ENCODE assay signal across 8 mouse cellular contexts in genomic region chr7:30421890-30422435, GRCm38 (mm10). TPM values are rescaled to one million over a fixed set of nuclear protein-coding genes. Genes with fewer than 3 reads are reported as not detected.
DNase-seq lines count a peak whose midpoint lies in the region; ATAC-seq and TF ChIP-seq lines count a peak whose summit lies in the region.

No protein-coding gene starts in this region.

- no peak for TF ChIP-seq POLR2A in testis, adult 2 months (IDR thresholded peaks at IDR 0.05; ENCODE audit: control insufficient read depth, low read depth, low read length)

- H3K4me1 ChIP-seq in G1E (ENCODE audit: insufficient read depth, low read depth, low read length) = peaks cover 39% of the 10 kb centered on the region
- peaks cover 20% of the 10 kb centered on the region for H3K4me1 ChIP-seq in forebrain, embryonic 15.5 days
- H3K4me1 ChIP-seq in neural tube, embryonic 14.5 days (ENCODE audit: control insufficient read depth, insufficient read depth, low read length) = 0 out of 2 replicates have a peak, but pooled peaks cover 3% of the 10 kb centered on the region
- H3K4me1 ChIP-seq in testis, adult 2 months (ENCODE audit: control insufficient read depth, insufficient read depth, low read length) = peaks cover 19% of the 10 kb centered on the region

- intact Hi-C loops in heart, postnatal 36 days (cut with DNase I) = no loop called here

- H3K9me3 ChIP-seq in G1E (replicated peaks) = no peaks in the 10 kb centered on the region
- no peaks in the 10 kb centered on the region for H3K9me3 ChIP-seq in forebrain, embryonic 15.5 days
- H3K9me3 ChIP-seq in neural tube, embryonic 14.5 days (ENCODE audit: control insufficient read depth, low read length) = no peaks in the 10 kb centered on the region

- peak overlapping the region; percentile 62 for H3K27ac ChIP-seq in forebrain, embryonic 15.5 days (replicated peaks)
- H3K27ac ChIP-seq in neural tube, embryonic 14.5 days (ENCODE audit: low read depth, low read length) = no peak overlapping the region
- 0 out of 2 replicates have a peak overlapping the region, but pooled peaks have one; percentile 33 for H3K27ac ChIP-seq in testis, adult 2 months (ENCODE audit: control insufficient read depth, insufficient read depth, low read depth, low read length)

- peak overlapping the region; percentile 62 for H3K9ac ChIP-seq in forebrain, embryonic 15.5 days (replicated peaks)
- peak overlapping the region; percentile 63 for H3K9ac ChIP-seq in neural tube, embryonic 14.5 days (replicated peaks; ENCODE audit: low read depth, low read length)

- no peak for ATAC-seq in G1E (ENCODE audit: extremely low read depth, insufficient number of reproducible peaks, low FRiP score, poor library complexity, severe bottlenecking)
- ATAC-seq in forebrain, embryonic 15.5 days (replicated peaks) = peak; percentile 89
- ATAC-seq in neural tube, embryonic 14.5 days (ENCODE audit: low read depth) = peak; percentile 89

- 0 out of 2 replicates have a peak, but pooled peaks cover 2% of the 10 kb centered on the region for H3K27me3 ChIP-seq in G1E (ENCODE audit: insufficient read depth, low read length)
- no peaks in the 10 kb centered on the region for H3K27me3 ChIP-seq in forebrain, embryonic 15.5 days
- no peaks in the 10 kb centered on the region for H3K27me3 ChIP-seq in neural tube, embryonic 14.5 days (ENCODE audit: control insufficient read depth, insufficient read depth, low read length)
- no peaks in the 10 kb centered on the region for H3K27me3 ChIP-seq in testis, adult 2 months (ENCODE audit: control insufficient read depth, insufficient read depth, low read length)

- H3K36me3 ChIP-seq in G1E (replicated peaks) = peaks cover 34% of the 10 kb centered on the region
- H3K36me3 ChIP-seq in forebrain, embryonic 15.5 days = peaks cover 12% of the 10 kb centered on the region; the same call in 1 of the 2 replicates
- H3K36me3 ChIP-seq in neural tube, embryonic 14.5 days (ENCODE audit: control insufficient read depth, insufficient read depth, low read length) = no peaks in the 10 kb centered on the region
- H3K36me3 ChIP-seq in testis, adult 2 months (ENCODE audit: control insufficient read depth, insufficient read depth, low read length) = no peaks in the 10 kb centered on the region

- WGBS in forebrain, embryonic 15.5 days = under 1% methylated on average over 45 of the region's 45 CpGs
- under 1% methylated on average over 45 of the region's 45 CpGs for WGBS in neural tube, embryonic 14.5 days

- no peak for DNase-seq in G1E (ENCODE audit: low spot score)
- peak; percentile 92 for DNase-seq in cerebellum, adult 11-12 months
- DNase-seq in heart, postnatal 36 days = peak; percentile 75 to 83
- peak; percentile 89 to 95 for DNase-seq in layer of hippocampus, adult 18-20 months (ENCODE audit: low spot score in 2 of 2)
- peak; percentile 89 to 90 for DNase-seq in lung, adult 18-20 months

- TF ChIP-seq CTCF in G1E (IDR thresholded peaks at IDR 0.05; ENCODE audit: low read depth, low read length) = no peak
- no peak for TF ChIP-seq CTCF in testis, adult 2 months (IDR thresholded peaks at IDR 0.05; ENCODE audit: control insufficient read depth, insufficient read depth, insufficient replicate concordance, low read depth, low read length)

- H3K4me3 ChIP-seq in G1E (ENCODE audit: low read depth, low read length) = peak overlapping the region; percentile 70
- peak overlapping the region; percentile 53 for H3K4me3 ChIP-seq in forebrain, embryonic 15.5 days
- peak overlapping the region; percentile 55 for H3K4me3 ChIP-seq in neural tube, embryonic 14.5 days (ENCODE audit: low read depth, low read length)
- peak overlapping the region; percentile 38 for H3K4me3 ChIP-seq in testis, adult 2 months (ENCODE audit: control insufficient read depth, low read depth, low read length)

- peak overlapping the region; percentile 94 for H3K4me2 ChIP-seq in forebrain, embryonic 15.5 days (replicated peaks)
- H3K4me2 ChIP-seq in neural tube, embryonic 14.5 days (ENCODE audit: low read depth, low read length) = peak overlapping the region; percentile 85

RNA-seq across cellular contexts. Expression of gene Nfkbid, which starts 0.4 kb away (rescaled TPM):
- 3.0 and 4.5 TPM in 2 replicates for total RNA-seq in G1E (2014; fragmentation: Nextera tagmentation)
- total RNA-seq in G1E (2017) = 0.98 and 2.1 TPM in 2 replicates
- polyA plus RNA-seq in G1E (2012) = 4.8 TPM in 2 replicates
- 1.9 TPM in 2 replicates for polyA plus RNA-seq in forebrain, embryonic 15.5 days (2015; fragmentation: Nextera tagmentation; extraction: Ambion mirVana)
- total RNA-seq in heart, postnatal 36 days (2021) = under 1 TPM; 0.27 to 0.28 TPM
- total RNA-seq in layer of hippocampus, adult 18-20 months (2021) = 1 to 10 TPM; 3.0 to 4.2 TPM
- 2.5 and 3.1 TPM in 2 replicates for polyA plus RNA-seq in neural tube, embryonic 14.5 days (2014; fragmentation: Nextera tagmentation; extraction: Ambion mirVana)
- 0.36 and 0.52 TPM in 2 replicates for polyA plus RNA-seq in testis, adult 2 months (2012; rRNA removed)

RNA-seq across cellular contexts. Expression of gene Hcst, which starts 2.3 kb away (rescaled TPM):
- total RNA-seq in G1E (2014; fragmentation: Nextera tagmentation) = not detected in 2 replicates
- total RNA-seq in G1E (2017) = 2.6 and 3.1 TPM in 2 replicates
- 0.25 and 0.55 TPM in 2 replicates for polyA plus RNA-seq in G1E (2012)
- not detected in 2 replicates for polyA plus RNA-seq in forebrain, embryonic 15.5 days (2015; fragmentation: Nextera tagmentation; extraction: Ambion mirVana)
- total RNA-seq in heart, postnatal 36 days (2021) = not detected
- total RNA-seq in layer of hippocampus, adult 18-20 months (2021) = under 1 TPM in 1 of 2 experiments, not detected in 1; 0.99 TPM
- polyA plus RNA-seq in neural tube, embryonic 14.5 days (2014; fragmentation: Nextera tagmentation; extraction: Ambion mirVana) = 1.1 TPM in 1 of 2 replicates, not detected in the other
- 0.93 TPM in 1 of 2 replicates, not detected in the other for polyA plus RNA-seq in testis, adult 2 months (2012; rRNA removed)

RNA-seq across cellular contexts. Expression of gene Tyrobp, which starts 8.4 kb away (rescaled TPM):
- total RNA-seq in G1E (2014; fragmentation: Nextera tagmentation) (12.9 and 19.6 TPM in 2 replicates), G1E (2017) (92.7 and 101 TPM in 2 replicates)
- polyA plus RNA-seq in G1E (2012) = 4.4 and 12.5 TPM in 2 replicates
- 22.5 and 24.3 TPM in 2 replicates for polyA plus RNA-seq in forebrain, embryonic 15.5 days (2015; fragmentation: Nextera tagmentation; extraction: Ambion mirVana)
- total RNA-seq in heart, postnatal 36 days (2021) = 10 to 100 TPM; 22.1 to 22.4 TPM
- 10 to 100 TPM; 29.7 to 34.3 TPM for total RNA-seq in layer of hippocampus, adult 18-20 months (2021)
- 23.3 and 39.9 TPM in 2 replicates for polyA plus RNA-seq in neural tube, embryonic 14.5 days (2014; fragmentation: Nextera tagmentation; extraction: Ambion mirVana)
- 7.0 and 9.1 TPM in 2 replicates for polyA plus RNA-seq in testis, adult 2 months (2012; rRNA removed)

RNA-seq across cellular contexts. Expression of gene Aplp1, which starts 23.4 kb away (rescaled TPM):
- total RNA-seq in G1E (2014; fragmentation: Nextera tagmentation) = not detected in 2 replicates
- 0.49 TPM in 1 of 2 replicates, not detected in the other for total RNA-seq in G1E (2017)
- not detected in 2 replicates for polyA plus RNA-seq in G1E (2012)
- polyA plus RNA-seq in forebrain, embryonic 15.5 days (2015; fragmentation: Nextera tagmentation; extraction: Ambion mirVana) = 544 and 608 TPM in 2 replicates
- total RNA-seq in heart, postnatal 36 days (2021) = 1 to 10 TPM; 2.7 to 3.1 TPM
- total RNA-seq in layer of hippocampus, adult 18-20 months (2021) = 1,000 to 10,000 TPM; 1,425 to 1,440 TPM
- 641 and 675 TPM in 2 replicates for polyA plus RNA-seq in neural tube, embryonic 14.5 days (2014; fragmentation: Nextera tagmentation; extraction: Ambion mirVana)
- 15.1 and 15.6 TPM in 2 replicates for polyA plus RNA-seq in testis, adult 2 months (2012; rRNA removed)

RNA-seq across cellular contexts. Expression of gene Kirrel2, which starts 35.5 kb away (rescaled TPM):
- total RNA-seq in G1E (2014; fragmentation: Nextera tagmentation) (not detected in 2 replicates), G1E (2017) (0.35 TPM in 1 of 2 replicates, not detected in the other)
- not detected in 2 replicates for polyA plus RNA-seq in G1E (2012)
- polyA plus RNA-seq in forebrain, embryonic 15.5 days (2015; fragmentation: Nextera tagmentation; extraction: Ambion mirVana) = 0.20 and 0.47 TPM in 2 replicates
- total RNA-seq in heart, postnatal 36 days (2021) = not detected
- 10 to 100 TPM; 11.9 to 17.4 TPM for total RNA-seq in layer of hippocampus, adult 18-20 months (2021)
- 0.27 and 0.89 TPM in 2 replicates for polyA plus RNA-seq in neural tube, embryonic 14.5 days (2014; fragmentation: Nextera tagmentation; extraction: Ambion mirVana)
- polyA plus RNA-seq in testis, adult 2 months (2012; rRNA removed) = 0.31 TPM in 1 of 2 replicates, not detected in the other
